Mouse (Mus musculus): ENCODE data around the gene Pard3b. TPM values are rescaled to one million over a fixed set of nuclear protein-coding genes. Genes with fewer than 3 reads are reported as not detected.

Gene Pard3b
- polyA plus RNA-seq, 2 experiments, result 0.44 to 1.4 TPM

DNA sequence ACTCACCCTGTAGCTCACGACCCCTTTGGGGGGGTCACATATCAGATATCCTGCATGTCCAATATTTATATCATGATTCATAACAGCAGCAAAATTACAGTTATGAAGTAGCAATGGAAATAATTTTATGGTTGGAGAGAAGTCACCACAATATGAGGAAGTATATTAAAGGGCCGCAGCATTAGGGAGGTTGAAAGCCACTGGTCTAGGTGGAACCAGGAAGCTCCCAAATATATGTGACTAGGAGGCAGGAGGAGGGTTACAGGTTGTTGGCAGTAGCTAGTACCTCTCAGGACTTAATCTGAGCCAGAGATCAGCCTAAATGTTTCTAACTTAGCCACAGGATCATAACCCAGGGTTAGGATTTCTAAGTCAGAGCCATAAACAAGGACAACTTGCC, 1008.2 kb downstream of the Pard3b start:
- ATAC-seq (ENCODE audit: insufficient read depth) (no peak), DNase-seq (ENCODE audit: low read depth in 3 of 3, low spot score in 3 of 3) (no peak)
- no peak for TF ChIP-seq CTCF (IDR thresholded peaks at IDR 0.05; ENCODE audit: low read depth)
- TF ChIP-seq EP300 (IDR thresholded peaks at IDR 0.05; ENCODE audit: low read depth), result no peak
- WGBS (ENCODE audit: insufficient replicate concordance), result 47% methylated on average over 2 of the region's 2 CpGs
- Histone ChIP-seq H3K4me1 (replicated peaks; ENCODE audit: control insufficient read depth in 2 of 2, insufficient read depth in 2 of 2, low read length in 1 of 2) (no peaks in the 10 kb centered on the region), H3K36me3 (replicated peaks; ENCODE audit: control insufficient read depth, insufficient read depth, low read depth) (no peaks in the 10 kb centered on the region), H3K4me2 (ENCODE audit: low read depth) (no peak overlapping the region), H3K27ac (no peak overlapping the region), H3K9ac (replicated peaks) (no peak overlapping the region), H3K4me3 (ENCODE audit: insufficient read depth in 1 of 2, low read depth in 2 of 2, low read length in 2 of 2) (no peak overlapping the region), H3K27me3 (ENCODE audit: control insufficient read depth, insufficient read depth, low read length) (no peaks in the 10 kb centered on the region), H3K9me3 (ENCODE audit: control insufficient read depth, low read length) (no peaks in the 10 kb centered on the region)

DNA sequence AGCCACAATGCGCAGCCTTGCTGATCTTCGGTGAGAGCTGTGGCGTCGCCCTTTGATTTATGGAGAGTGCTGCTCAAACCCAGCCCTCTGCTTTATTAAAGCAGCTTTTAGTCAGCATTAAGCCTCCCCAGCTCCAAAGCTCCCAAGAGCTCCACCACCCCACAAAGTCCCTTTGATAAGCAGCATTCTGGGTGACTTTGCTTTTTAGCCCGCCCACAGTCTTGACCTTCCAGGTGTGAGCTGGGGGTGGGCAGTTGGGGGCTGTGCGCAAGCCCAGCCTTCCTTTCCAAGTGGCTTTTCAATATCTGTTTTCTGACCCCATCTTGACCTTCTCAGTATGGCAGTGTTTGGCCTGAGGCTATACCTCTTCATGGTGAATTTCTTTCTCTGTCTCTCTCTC, 1009.5 kb downstream of the Pard3b start:
- no peaks in the 10 kb centered on the region for H3K4me1 ChIP-seq (replicated peaks; ENCODE audit: control insufficient read depth in 2 of 2, insufficient read depth in 2 of 2, low read length in 1 of 2)
- no peaks in the 10 kb centered on the region for H3K36me3 ChIP-seq (replicated peaks; ENCODE audit: control insufficient read depth, insufficient read depth, low read depth)
- WGBS (ENCODE audit: insufficient replicate concordance), result 50% methylated on average over 6 of the region's 6 CpGs
- no peaks in the 10 kb centered on the region for H3K27me3 ChIP-seq (ENCODE audit: control insufficient read depth, insufficient read depth, low read length)
- ATAC-seq (ENCODE audit: insufficient read depth) (no peak), DNase-seq (ENCODE audit: low read depth in 3 of 3, low spot score in 3 of 3) (no peak)
- no peak overlapping the region for H3K4me3 ChIP-seq (ENCODE audit: insufficient read depth in 1 of 2, low read depth in 2 of 2, low read length in 2 of 2)
- TF ChIP-seq CTCF (IDR thresholded peaks at IDR 0.05; ENCODE audit: low read depth) (no peak), EP300 (IDR thresholded peaks at IDR 0.05; ENCODE audit: low read depth) (no peak)
- H3K4me2 ChIP-seq (ENCODE audit: low read depth), result no peak overlapping the region
- H3K9me3 ChIP-seq (ENCODE audit: control insufficient read depth, low read length), result no peaks in the 10 kb centered on the region
- H3K9ac ChIP-seq (replicated peaks), result no peak overlapping the region
- H3K27ac ChIP-seq, result no peak overlapping the region

DNA sequence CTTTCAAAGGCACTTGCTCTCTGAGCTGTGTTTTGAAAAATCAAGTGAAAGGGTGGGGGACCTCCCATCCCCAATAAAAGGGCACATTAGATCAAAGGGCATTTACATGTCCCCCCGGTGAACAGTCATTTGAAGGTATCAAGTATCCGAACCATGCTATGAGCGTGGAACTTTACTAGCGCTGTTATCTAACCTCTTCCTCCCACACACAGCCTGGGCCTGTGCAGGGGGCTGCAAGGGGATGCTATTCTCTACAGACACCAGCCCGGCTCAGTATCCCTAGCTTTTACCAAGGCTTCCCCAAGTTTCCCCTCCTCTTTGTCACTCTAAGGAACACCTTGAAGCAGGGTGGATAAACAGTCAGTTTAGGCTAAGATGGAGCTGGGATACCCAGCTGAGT, 1010.0 kb downstream of the Pard3b start:
- Histone ChIP-seq H3K9me3 (ENCODE audit: control insufficient read depth, low read length) (no peaks in the 10 kb centered on the region), H3K27ac (no peak overlapping the region), H3K36me3 (replicated peaks; ENCODE audit: control insufficient read depth, insufficient read depth, low read depth) (no peaks in the 10 kb centered on the region), H3K27me3 (ENCODE audit: control insufficient read depth, insufficient read depth, low read length) (no peaks in the 10 kb centered on the region), H3K4me1 (replicated peaks; ENCODE audit: control insufficient read depth in 2 of 2, insufficient read depth in 2 of 2, low read length in 1 of 2) (no peaks in the 10 kb centered on the region), H3K9ac (replicated peaks) (no peak overlapping the region), H3K4me2 (ENCODE audit: low read depth) (no peak overlapping the region), H3K4me3 (ENCODE audit: insufficient read depth in 1 of 2, low read depth in 2 of 2, low read length in 2 of 2) (no peak overlapping the region)
- WGBS (ENCODE audit: insufficient replicate concordance), result 43% methylated on average over 5 of the region's 5 CpGs
- ATAC-seq (ENCODE audit: insufficient read depth) (no peak), DNase-seq (ENCODE audit: low read depth in 3 of 3, low spot score in 3 of 3) (no peak)
- no peak for TF ChIP-seq CTCF (IDR thresholded peaks at IDR 0.05; ENCODE audit: low read depth)
- no peak for TF ChIP-seq EP300 (IDR thresholded peaks at IDR 0.05; ENCODE audit: low read depth)

DNA sequence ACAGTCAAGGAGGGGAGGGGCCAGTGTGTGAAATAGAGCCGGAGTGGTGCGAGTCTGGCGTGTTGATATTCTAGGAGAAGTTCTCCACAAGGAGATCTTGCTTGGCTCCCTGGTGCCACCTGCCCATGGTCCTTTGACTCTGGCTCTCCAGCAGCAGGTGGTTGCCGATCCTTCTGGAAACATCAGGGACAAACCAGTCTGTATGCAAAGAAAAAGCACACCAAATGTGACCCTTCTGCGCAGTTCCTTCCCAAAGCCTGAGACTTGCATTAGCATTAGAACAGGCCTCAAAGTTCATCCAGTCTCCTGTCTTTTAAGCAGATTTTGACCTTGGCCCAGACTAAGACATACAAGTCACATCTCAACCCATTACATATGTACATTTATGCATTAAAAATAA, 1011.9 kb downstream of the Pard3b start:
- Histone ChIP-seq H3K27me3 (ENCODE audit: control insufficient read depth, insufficient read depth, low read length) (no peaks in the 10 kb centered on the region), H3K4me2 (ENCODE audit: low read depth) (no peak overlapping the region), H3K4me1 (replicated peaks; ENCODE audit: control insufficient read depth in 2 of 2, insufficient read depth in 2 of 2, low read length in 1 of 2) (no peaks in the 10 kb centered on the region), H3K9me3 (ENCODE audit: control insufficient read depth, low read length) (no peaks in the 10 kb centered on the region), H3K4me3 (ENCODE audit: insufficient read depth in 1 of 2, low read depth in 2 of 2, low read length in 2 of 2) (no peak overlapping the region), H3K9ac (replicated peaks) (no peak overlapping the region), H3K36me3 (replicated peaks; ENCODE audit: control insufficient read depth, insufficient read depth, low read depth) (no peaks in the 10 kb centered on the region), H3K27ac (no peak overlapping the region)
- DNase-seq (ENCODE audit: low read depth in 3 of 3, low spot score in 3 of 3), result no peak
- no peak for ATAC-seq (ENCODE audit: insufficient read depth)
- no peak for TF ChIP-seq CTCF (IDR thresholded peaks at IDR 0.05; ENCODE audit: low read depth)
- 80% methylated on average over 5 of the region's 5 CpGs for WGBS (ENCODE audit: insufficient replicate concordance)

DNA sequence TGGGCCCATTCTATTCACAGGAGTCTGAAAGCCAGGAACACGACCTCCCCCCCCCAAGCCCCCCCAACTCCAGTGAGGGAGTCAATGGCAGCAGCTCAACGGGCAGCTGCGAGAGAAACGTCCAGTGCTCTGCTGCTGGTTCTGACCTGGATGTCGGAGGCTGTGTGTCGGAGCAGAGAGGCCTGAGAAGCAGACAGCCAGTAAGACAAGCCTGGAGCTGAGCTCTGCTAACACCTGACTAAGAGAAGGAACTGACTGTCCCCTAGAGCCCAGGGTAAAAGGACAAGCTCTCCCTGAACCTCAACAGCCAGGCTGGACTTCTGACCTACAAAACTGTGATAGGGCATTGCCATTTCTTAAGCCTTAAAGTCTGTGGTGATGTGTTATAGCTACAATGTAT, 1015.8 kb downstream of the Pard3b start:
- DNase-seq (ENCODE audit: low read depth in 3 of 3, low spot score in 3 of 3) (no peak), ATAC-seq (ENCODE audit: insufficient read depth) (no peak)
- no peaks in the 10 kb centered on the region for H3K27me3 ChIP-seq (ENCODE audit: control insufficient read depth, insufficient read depth, low read length)
- no peaks in the 10 kb centered on the region for H3K9me3 ChIP-seq (ENCODE audit: control insufficient read depth, low read length)
- no peak overlapping the region for H3K4me2 ChIP-seq (ENCODE audit: low read depth)
- 52% methylated on average over 6 of the region's 6 CpGs for WGBS (ENCODE audit: insufficient replicate concordance)
- no peaks in the 10 kb centered on the region for H3K4me1 ChIP-seq (replicated peaks; ENCODE audit: control insufficient read depth in 2 of 2, insufficient read depth in 2 of 2, low read length in 1 of 2)
- no peak overlapping the region for H3K4me3 ChIP-seq (ENCODE audit: insufficient read depth in 1 of 2, low read depth in 2 of 2, low read length in 2 of 2)
- no peak for TF ChIP-seq EP300 (IDR thresholded peaks at IDR 0.05; ENCODE audit: low read depth)
- TF ChIP-seq CTCF (IDR thresholded peaks at IDR 0.05; ENCODE audit: low read depth), result no peak
- no peak overlapping the region for H3K27ac ChIP-seq
- H3K36me3 ChIP-seq (replicated peaks; ENCODE audit: control insufficient read depth, insufficient read depth, low read depth), result no peaks in the 10 kb centered on the region
- H3K9ac ChIP-seq (replicated peaks), result no peak overlapping the region
